Mouse (Mus musculus): Measurements from ENCODE around the gene Kcnt1. TPM values are rescaled to one million over a fixed set of nuclear protein-coding genes. Genes with fewer than 3 reads are reported as not detected.
A peak's percentile ranks its signal among the peaks of the same experiment; 100 is the strongest.
"Not testable (repeated sequence)": the region's sequence is repeated elsewhere in the genome, so short reads cannot be mapped to it uniquely, and the experiment has no call there.

Gene Kcnt1
- 0.31 and 0.54 TPM in 2 replicates for polyA plus RNA-seq (2015; fragmentation: Nextera tagmentation; extraction: Ambion mirVana)

- Histone ChIP-seq H3K9me3 (ENCODE audit: control insufficient read depth, low read length) (no peaks in the 10 kb centered on the region), H3K4me3 (ENCODE audit: low read length) (peak within 1 kb of the TSS; percentile 54), H3K36me3 (ENCODE audit: control insufficient read depth, insufficient read depth, low read length) (no peaks in the 10 kb centered on the region), H3K27ac (ENCODE audit: low read length) (no peak within 1 kb of the TSS), H3K4me2 (ENCODE audit: low read depth, low read length) (peak within 1 kb of the TSS; percentile 97), H3K4me1 (ENCODE audit: control insufficient read depth, insufficient read depth, low read length) (peaks cover 13% of the 10 kb centered on the region; the same call in 1 of the 2 replicates), H3K27me3 (replicated peaks; ENCODE audit: control insufficient read depth, insufficient read depth, low read length) (peaks cover 16% of the 10 kb centered on the region), H3K9ac (ENCODE audit: low read depth, low read length) (peak within 1 kb of the TSS; percentile 48; the same call in 1 of the 2 replicates)
- no peak; the same call in 1 of the 2 replicates for ATAC-seq
- WGBS, result 2% methylated on average over 51 of the region's 53 CpGs
These were observed at the start of gene Kcnt1 for GRCm38 (mm10) chr2:25863337-25864131. Gene Kcnt1 (plus strand): TSS chr2:25863734.

GRCm38 (mm10) chr2:25815748-25816147 lies 47.8 kb upstream of the Kcnt1 start, which contains the start of gene Glt6d1:
Gene Glt6d1 (minus strand): TSS chr2:25815848.
- H3K27me3 ChIP-seq (replicated peaks; ENCODE audit: control insufficient read depth, insufficient read depth, low read length); H3K4me1 ChIP-seq (ENCODE audit: control insufficient read depth, insufficient read depth, low read length); H3K4me2 ChIP-seq (ENCODE audit: low read depth, low read length); H3K9me3 ChIP-seq (ENCODE audit: control insufficient read depth, low read length); H3K27ac ChIP-seq (ENCODE audit: low read length); ATAC-seq; H3K4me3 ChIP-seq (ENCODE audit: low read length); H3K9ac ChIP-seq (ENCODE audit: low read depth, low read length); H3K36me3 ChIP-seq (ENCODE audit: control insufficient read depth, insufficient read depth, low read length): not testable (repeated sequence)
- 68% methylated on average over 1 of the region's 1 CpGs for WGBS

DNA sequence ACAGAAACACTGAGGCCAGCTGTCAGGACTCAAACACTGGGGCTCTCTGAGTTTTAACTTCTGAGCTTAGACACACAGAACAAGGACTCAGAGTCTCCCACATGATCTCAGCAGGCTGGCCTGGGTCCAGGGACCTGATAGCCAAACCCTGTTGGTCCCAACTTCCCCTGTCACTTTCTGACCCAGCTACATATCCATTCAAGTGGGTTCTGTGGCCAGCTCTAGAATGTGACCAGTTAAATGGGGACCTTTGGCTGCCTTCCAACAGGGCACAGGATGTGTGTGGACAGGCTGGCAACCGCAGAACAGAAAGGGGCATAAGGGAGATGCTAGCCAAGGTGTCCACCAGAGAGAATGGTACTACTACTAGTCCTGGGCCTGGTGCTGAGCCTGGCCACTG lies 40.7 kb upstream of the Kcnt1 start, which contains the start of gene Lcn9:
TSS of gene Lcn9 (plus strand) at position 348 of the 400 bp plus-strand sequence.
- Histone ChIP-seq H3K4me3 (ENCODE audit: low read length) (no peak within 1 kb of the TSS), H3K9ac (ENCODE audit: low read depth, low read length) (no peak within 1 kb of the TSS), H3K4me2 (ENCODE audit: low read depth, low read length) (no peak within 1 kb of the TSS), H3K9me3 (ENCODE audit: control insufficient read depth, low read length) (no peaks in the 10 kb centered on the region), H3K36me3 (ENCODE audit: control insufficient read depth, insufficient read depth, low read length) (no peaks in the 10 kb centered on the region), H3K27me3 (replicated peaks; ENCODE audit: control insufficient read depth, insufficient read depth, low read length) (no peaks in the 10 kb centered on the region), H3K4me1 (ENCODE audit: control insufficient read depth, insufficient read depth, low read length) (no peaks in the 10 kb centered on the region), H3K27ac (ENCODE audit: low read length) (no peak within 1 kb of the TSS)
- WGBS, result 88% methylated on average over 1 of the region's 1 CpGs
- no peak for ATAC-seq

DNA sequence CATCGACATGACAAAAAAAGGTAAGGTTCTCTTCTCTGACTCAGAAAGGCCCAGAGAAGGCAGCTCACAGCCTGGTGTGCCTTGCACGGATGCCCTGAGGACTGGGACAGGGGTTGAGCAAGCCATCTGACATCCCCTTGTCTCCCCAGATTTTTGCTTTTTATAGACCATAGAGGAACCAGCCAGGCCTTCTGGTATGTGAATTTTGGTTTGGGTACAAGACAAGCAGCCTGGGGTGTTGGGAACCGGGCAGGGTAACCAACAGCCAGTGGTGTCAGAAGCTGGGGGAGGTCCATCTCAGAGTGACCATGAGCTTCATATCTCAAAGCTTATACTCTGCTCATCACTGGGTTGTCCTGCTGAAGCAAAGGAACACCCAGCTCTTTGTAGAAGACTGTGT lies 38.8 kb upstream of the Kcnt1 start:
- Histone ChIP-seq H3K9me3 (ENCODE audit: control insufficient read depth, low read length) (no peaks in the 10 kb centered on the region), H3K4me3 (ENCODE audit: low read length) (no peak overlapping the region), H3K4me1 (ENCODE audit: control insufficient read depth, insufficient read depth, low read length) (no peaks in the 10 kb centered on the region), H3K9ac (ENCODE audit: low read depth, low read length) (no peak overlapping the region), H3K4me2 (ENCODE audit: low read depth, low read length) (no peak overlapping the region), H3K27ac (ENCODE audit: low read length) (no peak overlapping the region), H3K27me3 (replicated peaks; ENCODE audit: control insufficient read depth, insufficient read depth, low read length) (no peaks in the 10 kb centered on the region), H3K36me3 (ENCODE audit: control insufficient read depth, insufficient read depth, low read length) (no peaks in the 10 kb centered on the region)
- no peak for ATAC-seq
- 89% methylated on average over 3 of the region's 3 CpGs for WGBS

DNA sequence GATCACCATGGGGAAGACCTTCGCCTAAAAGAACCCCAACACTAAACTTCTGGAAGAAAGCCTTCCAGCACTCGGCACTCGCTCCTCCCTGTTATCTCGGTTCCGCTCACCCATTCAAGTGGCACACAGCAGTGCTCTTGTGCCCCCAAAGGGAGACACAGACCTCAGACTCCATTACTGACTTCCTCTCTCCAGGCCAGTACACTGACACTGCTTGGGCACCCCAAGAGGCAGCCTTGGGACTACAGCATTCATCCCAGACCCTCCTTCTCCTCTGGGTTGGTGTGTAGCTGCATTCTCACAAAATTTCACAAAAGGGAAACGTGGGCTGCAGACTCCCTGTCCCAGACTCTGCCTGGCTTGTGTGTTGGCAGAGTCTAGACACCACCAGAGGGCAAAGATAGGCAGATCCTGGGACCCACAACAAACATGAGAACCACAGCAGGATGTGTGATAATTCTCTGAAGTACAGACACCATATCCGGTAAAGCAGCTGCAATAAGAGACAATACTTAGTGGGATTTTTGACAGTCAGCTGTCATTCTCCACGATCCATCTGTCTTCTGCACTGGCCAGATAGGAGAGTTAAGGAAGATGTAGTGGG lies 35.1 kb upstream of the Kcnt1 start:
- WGBS, result 75% methylated on average over 8 of the region's 8 CpGs
- Histone ChIP-seq H3K4me3 (ENCODE audit: low read length) (no peak overlapping the region), H3K36me3 (ENCODE audit: control insufficient read depth, insufficient read depth, low read length) (no peaks in the 10 kb centered on the region), H3K9me3 (ENCODE audit: control insufficient read depth, low read length) (no peaks in the 10 kb centered on the region), H3K27ac (ENCODE audit: low read length) (no peak overlapping the region), H3K9ac (ENCODE audit: low read depth, low read length) (no peak overlapping the region), H3K27me3 (replicated peaks; ENCODE audit: control insufficient read depth, insufficient read depth, low read length) (no peaks in the 10 kb centered on the region), H3K4me2 (ENCODE audit: low read depth, low read length) (no peak overlapping the region), H3K4me1 (ENCODE audit: control insufficient read depth, insufficient read depth, low read length) (no peaks in the 10 kb centered on the region)
- ATAC-seq, result no peak

DNA sequence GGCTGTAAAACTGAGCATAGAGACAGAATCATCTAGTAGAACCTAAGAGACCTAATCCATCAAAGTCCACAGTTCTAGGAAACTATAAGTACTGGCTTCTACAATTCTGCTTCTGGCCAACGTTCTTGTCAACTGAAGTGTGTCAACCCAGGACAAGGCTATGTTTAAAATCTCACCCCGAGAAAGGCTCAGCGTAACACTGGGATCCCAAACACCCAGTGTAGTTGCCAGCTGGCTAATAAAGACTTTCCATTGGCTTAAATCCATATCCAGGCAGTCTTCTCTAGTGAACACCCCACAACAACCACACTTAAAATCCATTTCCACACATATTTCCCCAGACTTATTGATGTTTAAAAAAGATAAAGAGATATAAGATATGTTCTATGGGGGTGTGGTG lies 32.7 kb upstream of the Kcnt1 start:
- Histone ChIP-seq H3K27me3 (replicated peaks; ENCODE audit: control insufficient read depth, insufficient read depth, low read length) (no peaks in the 10 kb centered on the region), H3K27ac (ENCODE audit: low read length) (no peak overlapping the region), H3K4me2 (ENCODE audit: low read depth, low read length) (no peak overlapping the region), H3K4me1 (ENCODE audit: control insufficient read depth, insufficient read depth, low read length) (no peaks in the 10 kb centered on the region), H3K9ac (ENCODE audit: low read depth, low read length) (no peak overlapping the region), H3K4me3 (ENCODE audit: low read length) (no peak overlapping the region), H3K36me3 (ENCODE audit: control insufficient read depth, insufficient read depth, low read length) (no peaks in the 10 kb centered on the region), H3K9me3 (ENCODE audit: control insufficient read depth, low read length) (no peaks in the 10 kb centered on the region)
- 66% methylated on average over 3 of the region's 3 CpGs for WGBS
- no peak for ATAC-seq

- Histone ChIP-seq H3K9ac (ENCODE audit: low read depth, low read length) (no peak overlapping the region), H3K4me1 (ENCODE audit: control insufficient read depth, insufficient read depth, low read length) (no peaks in the 10 kb centered on the region), H3K9me3 (ENCODE audit: control insufficient read depth, low read length) (no peaks in the 10 kb centered on the region), H3K4me3 (ENCODE audit: low read length) (no peak overlapping the region), H3K27ac (ENCODE audit: low read length) (no peak overlapping the region), H3K36me3 (ENCODE audit: control insufficient read depth, insufficient read depth, low read length) (no peaks in the 10 kb centered on the region), H3K27me3 (replicated peaks; ENCODE audit: control insufficient read depth, insufficient read depth, low read length) (no peaks in the 10 kb centered on the region), H3K4me2 (ENCODE audit: low read depth, low read length) (no peak overlapping the region)
- 41% methylated on average over 5 of the region's 5 CpGs for WGBS
- ATAC-seq, result peak; percentile 86
These were observed 27.2 kb upstream of the Kcnt1 start for GRCm38 (mm10) chr2:25836291-25836690.

GRCm38 (mm10) chr2:25842161-25842560 lies 21.4 kb upstream of the Kcnt1 start:
- 73% methylated on average over 4 of the region's 4 CpGs for WGBS

DNA sequence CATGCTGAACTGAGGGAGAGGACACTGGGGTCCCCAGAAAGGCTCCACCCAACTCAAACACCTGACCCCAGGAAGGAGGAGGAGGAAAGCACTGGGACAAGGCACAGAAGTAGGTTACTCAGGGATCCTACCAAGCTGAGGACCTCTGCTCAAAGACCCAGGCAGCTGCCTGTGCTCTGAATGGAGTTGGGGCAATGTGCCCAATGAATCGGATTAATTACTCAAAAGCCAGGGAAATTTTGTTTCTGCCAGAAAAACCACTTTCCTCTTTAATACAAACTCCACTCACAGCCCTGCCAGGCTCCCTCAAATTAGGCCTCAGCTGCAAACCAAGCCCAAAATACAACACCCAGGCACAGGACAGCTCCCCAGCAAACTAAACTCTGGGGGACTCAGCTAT lies 20.8 kb upstream of the Kcnt1 start:
- no peaks in the 10 kb centered on the region for H3K27me3 ChIP-seq (replicated peaks; ENCODE audit: control insufficient read depth, insufficient read depth, low read length)
- no peak overlapping the region for H3K4me2 ChIP-seq (ENCODE audit: low read depth, low read length)
- no peak overlapping the region for H3K9ac ChIP-seq (ENCODE audit: low read depth, low read length)
- H3K4me1 ChIP-seq (ENCODE audit: control insufficient read depth, insufficient read depth, low read length), result no peaks in the 10 kb centered on the region
- H3K27ac ChIP-seq (ENCODE audit: low read length), result no peak overlapping the region
- H3K36me3 ChIP-seq (ENCODE audit: control insufficient read depth, insufficient read depth, low read length), result no peaks in the 10 kb centered on the region
- H3K9me3 ChIP-seq (ENCODE audit: control insufficient read depth, low read length), result no peaks in the 10 kb centered on the region
- no peak overlapping the region for H3K4me3 ChIP-seq (ENCODE audit: low read length)
- ATAC-seq, result no peak
- WGBS, result 87% methylated on average over 1 of the region's 1 CpGs

More at GRCm38 (mm10) chr2:25842161-25842560, 21.4 kb upstream of the Kcnt1 start:
- Histone ChIP-seq H3K27ac (ENCODE audit: low read length) (no peak overlapping the region), H3K4me1 (ENCODE audit: control insufficient read depth, insufficient read depth, low read length) (no peaks in the 10 kb centered on the region), H3K4me2 (ENCODE audit: low read depth, low read length) (no peak overlapping the region), H3K9ac (ENCODE audit: low read depth, low read length) (no peak overlapping the region), H3K4me3 (ENCODE audit: low read length) (no peak overlapping the region), H3K27me3 (replicated peaks; ENCODE audit: control insufficient read depth, insufficient read depth, low read length) (no peaks in the 10 kb centered on the region), H3K9me3 (ENCODE audit: control insufficient read depth, low read length) (no peaks in the 10 kb centered on the region), H3K36me3 (ENCODE audit: control insufficient read depth, insufficient read depth, low read length) (no peaks in the 10 kb centered on the region)
- no peak for ATAC-seq
